Mouse (Mus musculus) heart, embryonic 11.5 days (tissue): ENCODE results near the gene 2700049A03Rik. TPM values are rescaled to one million over a fixed set of nuclear protein-coding genes. Genes with fewer than 3 reads are reported as not detected.

Source experiments
- ATAC-seq: fragments of 200-750 bp; cut with Nextera tagmentation; replicated peaks from 2 replicates; pipeline ENCODE4 v1.8.0; 2017; ENCODE audit warnings: moderate library complexity; ENCODE audit not compliant: insufficient number of reproducible peaks, low FRiP score, low TSS enrichment
- H3K27ac ChIP-seq: fragments of 300-500 bp; sonication (generic); 2 replicates; pipeline ENCODE4 v1.5.1; 2014; ENCODE audit warnings: mild to moderate bottlenecking, low read depth, low read length
- H3K27me3 ChIP-seq: fragments of 300-500 bp; sonication (generic); 2 replicates; pipeline ENCODE4 v1.6.1; 2014; ENCODE audit warnings: mild to moderate bottlenecking, low read length, mixed read lengths; ENCODE audit not compliant: control insufficient read depth, insufficient read depth
- H3K36me3 ChIP-seq: fragments of 300-500 bp; sonication (generic); 2 replicates; pipeline ENCODE4 v1.6.1; 2014; ENCODE audit warnings: mild to moderate bottlenecking, low read length, moderate library complexity, mixed read lengths; ENCODE audit not compliant: control insufficient read depth, insufficient read depth
- H3K4me1 ChIP-seq: fragments of 300-500 bp; sonication (generic); 2 replicates; pipeline ENCODE4 v1.6.1; 2014; ENCODE audit warnings: low read length; ENCODE audit not compliant: control insufficient read depth, insufficient read depth
- H3K4me2 ChIP-seq: fragments of 300-500 bp; sonication (generic); 2 replicates; pipeline ENCODE4 v1.6.1; 2014; ENCODE audit warnings: mild to moderate bottlenecking, moderate library complexity
- H3K4me3 ChIP-seq: fragments of 300-500 bp; sonication (generic); 2 replicates; pipeline ENCODE4 v1.5.1; 2014; ENCODE audit warnings: low read depth, low read length
- H3K9ac ChIP-seq: fragments of 300-500 bp; sonication (generic); 2 replicates; pipeline ENCODE4 v1.6.1; 2014; ENCODE audit warnings: mild to moderate bottlenecking, low read depth, low read length, moderate library complexity
- H3K9me3 ChIP-seq: fragments of 300-500 bp; sonication (generic); replicated peaks from 2 replicates; pipeline ENCODE4 v1.6.1; 2016; ENCODE audit warnings: low read length; ENCODE audit not compliant: control insufficient read depth
- WGBS: fragments of 180-500 bp; shearing (Covaris S2); extraction: QIAGEN DNeasy Blood & Tissue Kit; methylation state at CpG from one replicate; pipeline ENCODE4 v1.1.7; 2014; ENCODE audit not compliant: insufficient replicate concordance; 5-methylcytosine and 5-hydroxymethylcytosine counted together
- polyA plus RNA-seq: library from polyadenylated mRNA; unstranded; fragments of >200 nt; fragmentation: Nextera tagmentation; extraction: Ambion mirVana; gene quantifications from 2 replicates; pipeline ENCODE4 v1.2.1, GENCODE M21; 2014

2700049A03Rik gene
- polyA plus RNA-seq, 1 experiment from 2014 or later: 15.4 TPM

GRCm38 (mm10) chr12:71150167-71150566 lies 13.5 kb downstream of the 2700049A03Rik start:
- 83% methylated on average over 8 of the region's 8 CpGs for WGBS
- Histone ChIP-seq H3K4me3 (no peak overlapping the region), H3K36me3 (peaks cover 21% of the 10 kb centered on the region), H3K4me1 (no peaks in the 10 kb centered on the region), H3K27me3 (no peaks in the 10 kb centered on the region), H3K27ac (no peak overlapping the region), H3K4me2 (no peak overlapping the region), H3K9ac (no peak overlapping the region), H3K9me3 (no peaks in the 10 kb centered on the region)
- ATAC-seq: no peak

- Histone ChIP-seq H3K4me3 (no peak overlapping the region), H3K27ac (no peak overlapping the region), H3K9ac (no peak overlapping the region), H3K4me2 (no peak overlapping the region), H3K27me3 (no peaks in the 10 kb centered on the region), H3K4me1 (no peaks in the 10 kb centered on the region), H3K36me3 (peaks cover 26% of the 10 kb centered on the region), H3K9me3 (no peaks in the 10 kb centered on the region)
- no peak for ATAC-seq
- 88% methylated on average over 6 of the region's 6 CpGs for WGBS
These were observed 18.3 kb downstream of the 2700049A03Rik start for GRCm38 (mm10) chr12:71154979-71155378.

GRCm38 (mm10) chr12:71157974-71158373 lies 21.3 kb downstream of the 2700049A03Rik start:
- WGBS: 84% methylated on average over 6 of the region's 6 CpGs
- H3K27me3 ChIP-seq: no peaks in the 10 kb centered on the region
- no peak for ATAC-seq
- H3K27ac ChIP-seq: no peak overlapping the region
- peaks cover 37% of the 10 kb centered on the region for H3K36me3 ChIP-seq
- H3K4me1 ChIP-seq: no peaks in the 10 kb centered on the region
- no peak overlapping the region for H3K9ac ChIP-seq
- H3K4me3 ChIP-seq: no peak overlapping the region
- no peaks in the 10 kb centered on the region for H3K9me3 ChIP-seq
- H3K4me2 ChIP-seq: no peak overlapping the region

GRCm38 (mm10) chr12:71164410-71164809 lies 27.8 kb downstream of the 2700049A03Rik start:
- H3K9ac ChIP-seq: no peak overlapping the region
- no peaks in the 10 kb centered on the region for H3K4me1 ChIP-seq
- H3K36me3 ChIP-seq: peaks cover 39% of the 10 kb centered on the region
- H3K9me3 ChIP-seq: no peaks in the 10 kb centered on the region
- no peak overlapping the region for H3K4me2 ChIP-seq
- ATAC-seq: no peak
- WGBS: 76% methylated on average over 9 of the region's 9 CpGs
- H3K27me3 ChIP-seq: no peaks in the 10 kb centered on the region
- H3K4me3 ChIP-seq: no peak overlapping the region
- H3K27ac ChIP-seq: no peak overlapping the region

GRCm38 (mm10) chr12:71169911-71170310 lies 33.3 kb downstream of the 2700049A03Rik start:
- no peak overlapping the region for H3K9ac ChIP-seq
- H3K9me3 ChIP-seq: no peaks in the 10 kb centered on the region
- no peak for ATAC-seq
- no peak overlapping the region for H3K4me2 ChIP-seq
- peaks cover 22% of the 10 kb centered on the region for H3K36me3 ChIP-seq
- no peaks in the 10 kb centered on the region for H3K27me3 ChIP-seq
- no peak overlapping the region for H3K27ac ChIP-seq
- no peaks in the 10 kb centered on the region for H3K4me1 ChIP-seq
- 81% methylated on average over 1 of the region's 1 CpGs for WGBS
- H3K4me3 ChIP-seq: no peak overlapping the region

GRCm38 (mm10) chr12:71183736-71184135 lies 47.1 kb downstream of the 2700049A03Rik start:
- Histone ChIP-seq H3K4me3 (no peak overlapping the region), H3K36me3 (peaks cover 26% of the 10 kb centered on the region), H3K4me1 (no peaks in the 10 kb centered on the region), H3K9me3 (no peaks in the 10 kb centered on the region), H3K4me2 (no peak overlapping the region), H3K27me3 (no peaks in the 10 kb centered on the region), H3K9ac (no peak overlapping the region), H3K27ac (no peak overlapping the region)
- ATAC-seq: no peak
- WGBS: 88% methylated on average over 3 of the region's 3 CpGs

GRCm38 (mm10) chr12:71184396-71184795 lies 47.7 kb downstream of the 2700049A03Rik start:
- Histone ChIP-seq H3K4me3 (no peak overlapping the region), H3K27ac (no peak overlapping the region), H3K27me3 (no peaks in the 10 kb centered on the region), H3K36me3 (peaks cover 30% of the 10 kb centered on the region), H3K4me2 (no peak overlapping the region), H3K4me1 (no peaks in the 10 kb centered on the region), H3K9ac (no peak overlapping the region), H3K9me3 (no peaks in the 10 kb centered on the region)
- no peak for ATAC-seq
- 93% methylated on average over 4 of the region's 4 CpGs for WGBS

GRCm38 (mm10) chr12:71192705-71193104 lies 56.1 kb downstream of the 2700049A03Rik start:
- Histone ChIP-seq H3K9me3 (no peaks in the 10 kb centered on the region), H3K4me2 (no peak overlapping the region), H3K27me3 (no peaks in the 10 kb centered on the region), H3K36me3 (peaks cover 22% of the 10 kb centered on the region), H3K4me1 (no peaks in the 10 kb centered on the region), H3K9ac (no peak overlapping the region), H3K27ac (no peak overlapping the region), H3K4me3 (no peak overlapping the region)
- no peak for ATAC-seq
- WGBS: 61% methylated on average over 8 of the region's 8 CpGs

- no peak for ATAC-seq
- no peak overlapping the region for H3K4me3 ChIP-seq
- no peak overlapping the region for H3K27ac ChIP-seq
- H3K27me3 ChIP-seq: no peaks in the 10 kb centered on the region
- H3K9ac ChIP-seq: no peak overlapping the region
- H3K36me3 ChIP-seq: peaks cover 4% of the 10 kb centered on the region
- H3K4me1 ChIP-seq: peaks cover 9% of the 10 kb centered on the region; the same call in 1 of the 2 replicates
- H3K4me2 ChIP-seq: no peak overlapping the region
- no peaks in the 10 kb centered on the region for H3K9me3 ChIP-seq
- WGBS: 62% methylated on average over 3 of the region's 3 CpGs
These were observed 61.0 kb downstream of the 2700049A03Rik start for GRCm38 (mm10) chr12:71197671-71198070.
